Mouse (Mus musculus) liver, adult 2 months (tissue): ENCODE measurements at regions not wholly inside any gene's neighbourhood (a gene's known extent, or its start where the extent isn't known, plus 50 kb on each side); places are given as distances from the start of the nearest gene placed in this dataset.

Source experiments
- CTCF ChIP-seq: fragments of 200-500 bp; IDR thresholded peaks from 2 replicates; pipeline ENCODE4 v1.5.1; 2011; ENCODE audit warnings: low read depth, low read length, control low read depth
- POLR2A ChIP-seq: fragments of 200-500 bp; IDR thresholded peaks from 2 replicates; pipeline ENCODE4 v1.6.1; 2011; ENCODE audit warnings: low read length, control low read depth; ENCODE audit not compliant: insufficient read depth; ENCODE audit errors: extremely low read depth

GRCm38 (mm10) chr10:124563626-124564025, 825.6 kb downstream of the Slc16a7 start:
- no peak for TF ChIP-seq POLR2A
- TF ChIP-seq CTCF: no peak
